Mouse (Mus musculus): ENCODE data around the gene Cep295nl.
"Not testable (repeated sequence)": the region's sequence is repeated elsewhere in the genome, so short reads cannot be mapped to it uniquely, and the experiment has no call there.

Gene Cep295nl

GRCm38 (mm10) chr11:118318678-118319077, 23.6 kb downstream of the Cep295nl start:
- DNase-seq: peak; percentile 45 to 70

- peak; percentile 76 to 81 for DNase-seq
Observed at GRCm38 (mm10) chr11:118317129-118317528, 25.2 kb downstream of the Cep295nl start.

- no peak for DNase-seq
Observed at GRCm38 (mm10) chr11:118316231-118316806, 26.0 kb downstream of the Cep295nl start.

- DNase-seq: no peak
Observed at GRCm38 (mm10) chr11:118312132-118312723, 30.1 kb downstream of the Cep295nl start.

GRCm38 (mm10) chr11:118307962-118308361, 34.3 kb downstream of the Cep295nl start:
- DNase-seq: not testable (repeated sequence)

GRCm38 (mm10) chr11:118303959-118304358, 38.3 kb downstream of the Cep295nl start:
- DNase-seq: not testable (repeated sequence)

- DNase-seq: no peak
Observed at GRCm38 (mm10) chr11:118298810-118299209, 43.5 kb downstream of the Cep295nl start.

GRCm38 (mm10) chr11:118297967-118298366, 44.3 kb downstream of the Cep295nl start:
- peak in 1 of 2 experiments; percentile 50 for DNase-seq

- DNase-seq: no peak
Observed at GRCm38 (mm10) chr11:118295026-118295425, 47.3 kb downstream of the Cep295nl start.

- peak; percentile 38 to 65 for DNase-seq
Observed at GRCm38 (mm10) chr11:118292671-118293070, 49.6 kb downstream of the Cep295nl start.

- peak; percentile 100 for DNase-seq
Observed at GRCm38 (mm10) chr11:118289999-118290889, 52.1 kb downstream of the Cep295nl start, which contains the start of gene Usp36. Gene Usp36, minus strand, starts transcription at chr11:118290244.

GRCm38 (mm10) chr11:118289562-118289961, 52.7 kb downstream of the Cep295nl start:
- no peak for DNase-seq

- DNase-seq: peak; percentile 31 to 49
Observed at GRCm38 (mm10) chr11:118289037-118289511, 53.2 kb downstream of the Cep295nl start.

- DNase-seq: no peak
Observed at GRCm38 (mm10) chr11:118287573-118287972, 54.7 kb downstream of the Cep295nl start.

- DNase-seq: no peak
Observed at GRCm38 (mm10) chr11:118286434-118286833, 55.9 kb downstream of the Cep295nl start.

GRCm38 (mm10) chr11:118285791-118286190, 56.5 kb downstream of the Cep295nl start:
- DNase-seq: no peak

Data from cerebellum, postnatal 14 days (tissue).